In the genomic region with DNA sequence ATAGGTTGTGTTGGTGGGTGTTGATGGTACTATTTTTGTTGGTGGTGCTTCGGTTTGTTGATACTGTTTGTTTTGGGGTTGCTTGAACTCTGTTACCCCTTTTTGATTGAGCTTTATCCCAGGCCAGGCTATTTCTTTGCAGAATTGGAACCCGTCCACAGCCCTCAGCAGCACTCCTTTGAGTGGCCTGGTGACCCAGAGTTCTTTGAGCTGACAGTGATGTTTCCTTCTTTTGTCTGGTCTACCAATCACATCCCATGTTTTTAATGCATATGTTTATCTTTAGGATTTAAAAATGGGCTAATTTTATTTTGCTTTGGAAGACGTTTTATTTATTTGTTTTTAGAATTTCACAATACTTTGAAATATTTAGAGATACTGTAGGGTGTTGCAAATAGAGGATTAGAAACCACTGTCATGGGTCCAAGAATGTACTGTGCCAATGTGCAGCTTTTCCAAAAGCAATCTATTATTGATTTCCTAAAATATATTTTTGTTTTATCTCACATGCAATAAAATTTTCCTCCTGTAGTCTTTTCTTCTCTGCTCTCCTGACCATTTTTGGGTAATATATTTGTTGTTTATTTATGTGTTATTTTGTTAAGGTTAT, we compare ENCODE assay signal across 26 mouse cellular contexts. TPM values are rescaled to one million over a fixed set of nuclear protein-coding genes. Genes with fewer than 3 reads are reported as not detected.
A peak's percentile ranks its signal among the peaks of the same experiment; 100 is the strongest.
DNase-seq lines count a peak whose midpoint lies in the region; ATAC-seq and TF ChIP-seq lines count a peak whose summit lies in the region.
"Had no signal": no experiment of that assay in that cellular context is flagged by ENCODE, and none has a peak within 500 bp of the region (broad histone marks: within the 10 kb centered on the region; RNA-seq: fewer than 3 reads in every experiment).

No protein-coding gene starts in this region.

- H3K27ac ChIP-seq in layer of hippocampus, adult 2 months: no peak overlapping the region
- H3K27ac ChIP-seq in lung, embryonic 15.5 days: no peak overlapping the region
- H3K27ac ChIP-seq: embryonic facial prominence, embryonic 12.5 days; embryonic facial prominence, embryonic 15.5 days; hindbrain, embryonic 12.5 days; hindbrain, embryonic 15.5 days had no signal

- no peak overlapping the region for H3K4me2 ChIP-seq in lung, embryonic 15.5 days
- H3K4me2 ChIP-seq: embryonic facial prominence, embryonic 12.5 days; embryonic facial prominence, embryonic 15.5 days; heart, embryonic 11.5 days; hindbrain, embryonic 12.5 days; hindbrain, embryonic 15.5 days had no signal

- H3K4me3 ChIP-seq in layer of hippocampus, adult 2 months: no peak overlapping the region
- H3K4me3 ChIP-seq in lung, embryonic 15.5 days: no peak overlapping the region
- H3K4me3 ChIP-seq: embryonic facial prominence, embryonic 12.5 days; embryonic facial prominence, embryonic 15.5 days; hindbrain, embryonic 12.5 days; hindbrain, embryonic 15.5 days had no signal

- H3K36me3 ChIP-seq in lung, embryonic 15.5 days: no peaks in the 10 kb centered on the region
- H3K36me3 ChIP-seq: embryonic facial prominence, embryonic 12.5 days; embryonic facial prominence, embryonic 15.5 days; G1E; hindbrain, embryonic 12.5 days; hindbrain, embryonic 15.5 days had no signal

- 33% methylated on average over 3 of the region's 3 CpGs for WGBS in lung, embryonic 15.5 days

- TF ChIP-seq CTCF in layer of hippocampus, adult 2 months (conservative IDR thresholded peaks at IDR 0.05): peak; percentile 26

- no peaks in the 10 kb centered on the region for H3K9me3 ChIP-seq in lung, embryonic 15.5 days
- H3K9me3 ChIP-seq: embryonic facial prominence, embryonic 12.5 days; embryonic facial prominence, embryonic 15.5 days; G1E; hindbrain, embryonic 12.5 days; hindbrain, embryonic 15.5 days had no signal

- H3K9ac ChIP-seq in lung, embryonic 15.5 days: no peak overlapping the region
- H3K9ac ChIP-seq: embryonic facial prominence, embryonic 12.5 days; embryonic facial prominence, embryonic 15.5 days; forebrain, postnatal 0 days; hindbrain, embryonic 12.5 days; hindbrain, embryonic 15.5 days had no signal

- no peaks in the 10 kb centered on the region for H3K4me1 ChIP-seq in lung, embryonic 15.5 days
- H3K4me1 ChIP-seq: embryonic facial prominence, embryonic 12.5 days; embryonic facial prominence, embryonic 15.5 days; hindbrain, embryonic 12.5 days; hindbrain, embryonic 15.5 days had no signal

- peak; percentile 19 to 32 for DNase-seq in cerebellum, postnatal 10 days
- DNase-seq in cerebellum, postnatal 4 days (ENCODE audit: low spot score in 2 of 2): no peak
- DNase-seq in layer of hippocampus, adult 2 months (ENCODE audit: low spot score in 2 of 2): no peak
- DNase-seq in layer of hippocampus, postnatal 10 days (ENCODE audit: low spot score in 2 of 2): no peak
- DNase-seq in lung, postnatal 10 days: no peak
- peak; percentile 21 for DNase-seq in adipocyte (ENCODE audit: low spot score)
- DNase-seq: adrenal gland, adult 8-10 months; B cell, adult 2 months; cerebellum, adult 18-20 months; cerebellum, adult 9-11 months; forebrain, postnatal 0 days; gastrocnemius, postnatal 10 days; gastrocnemius, postnatal 36 days had no signal

- no peaks in the 10 kb centered on the region for H3K27me3 ChIP-seq in lung, embryonic 15.5 days
- H3K27me3 ChIP-seq: CH12.LX; embryonic facial prominence, embryonic 12.5 days; embryonic facial prominence, embryonic 15.5 days; hindbrain, embryonic 12.5 days; hindbrain, embryonic 15.5 days; Patski had no signal

- peak; percentile 89; the same call in 1 of the 2 replicates for ATAC-seq in lung, embryonic 15.5 days (ENCODE audit: borderline replicate concordance, extremely low read depth, low FRiP score, low TSS enrichment)
- ATAC-seq: forebrain, embryonic 14.5 days; forebrain, postnatal 0 days; Patski had no signal

RNA-seq across cellular contexts. Expression of a gene that starts 50.5 kb away (rescaled TPM):
- total RNA-seq in layer of hippocampus, adult 2 months (2021): under 1 TPM; 0.95 to 0.96 TPM
- total RNA-seq in layer of hippocampus, postnatal 10 days (2021): 1 to 10 TPM; 2.1 TPM
- 18.4 and 18.6 TPM in 2 replicates for polyA plus RNA-seq in lung, embryonic 15.5 days (2015; fragmentation: Nextera tagmentation; extraction: Ambion mirVana)
- total RNA-seq: CH12.LX; common myeloid progenitor, adult 5-6 weeks; granulocyte monocyte progenitor cell, adult 5-6 weeks; hematopoietic stem cell, adult 5-6 weeks had no signal
- polyA plus RNA-seq: G1E had no signal

Comparison
In these comparisons a context has a peak if more than half of its experiments do, and no peak if none do; other contexts are left out.
1. DNase-seq: peak in cerebellum, postnatal 10 days (2 of 2) and adipocyte (single experiment); none in cerebellum, postnatal 4 days (0 of 2), layer of hippocampus, adult 2 months (0 of 2), layer of hippocampus, postnatal 10 days (0 of 2) and lung, postnatal 10 days (single experiment).